ENCODE assay signal across 8 mouse cellular contexts in the genomic region with DNA sequence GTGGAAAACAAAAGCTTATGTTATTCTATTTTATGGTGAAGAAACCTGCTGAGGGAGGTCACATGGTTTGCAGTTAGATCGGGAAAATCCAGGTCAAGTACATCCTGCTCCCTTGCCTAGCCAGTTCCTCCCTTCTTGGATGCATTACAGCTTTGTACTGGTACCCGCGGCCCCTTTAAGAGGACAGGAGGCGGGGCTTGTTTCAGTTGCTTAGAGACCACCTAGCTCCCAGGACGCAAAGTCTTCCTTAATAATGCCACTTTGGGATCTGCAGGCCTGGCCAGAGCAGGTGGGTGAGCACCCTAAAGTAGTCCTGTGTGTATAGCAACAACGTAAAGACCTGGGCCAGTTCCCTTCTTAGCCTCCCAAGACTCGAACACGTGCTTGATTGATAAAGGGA. TPM values are rescaled to one million over a fixed set of nuclear protein-coding genes. Genes with fewer than 3 reads are reported as not detected.
A peak's percentile ranks its signal among the peaks of the same experiment; 100 is the strongest.
DNase-seq lines count a peak whose midpoint lies in the region; ATAC-seq lines count a peak whose summit lies in the region.

Gene Rsph10b, plus strand, starts transcription at position 205 of the 400 bp plus-strand sequence.

- peaks cover 13% of the 10 kb centered on the region for H3K36me3 ChIP-seq in intestine, embryonic 16.5 days (ENCODE audit: control insufficient read depth, insufficient read depth, low read length)
- peaks cover 41% of the 10 kb centered on the region for H3K36me3 ChIP-seq in neural tube, embryonic 15.5 days

- peak within 1 kb of the TSS; percentile 29 for H3K27ac ChIP-seq in intestine, embryonic 16.5 days (ENCODE audit: low read length)
- no peak within 1 kb of the TSS for H3K27ac ChIP-seq in neural tube, embryonic 15.5 days (replicated peaks)

- no peaks in the 10 kb centered on the region for H3K9me3 ChIP-seq in intestine, embryonic 16.5 days (ENCODE audit: control insufficient read depth, low read length)
- no peaks in the 10 kb centered on the region for H3K9me3 ChIP-seq in neural tube, embryonic 15.5 days (replicated peaks)

- no peak within 1 kb of the TSS for H3K9ac ChIP-seq in intestine, embryonic 16.5 days (ENCODE audit: low read depth, low read length)
- H3K9ac ChIP-seq in neural tube, embryonic 15.5 days (replicated peaks): no peak within 1 kb of the TSS

- peaks cover 7% of the 10 kb centered on the region; the same call in 1 of the 2 replicates for H3K4me1 ChIP-seq in intestine, embryonic 16.5 days (ENCODE audit: control insufficient read depth, insufficient read depth, low read length)
- H3K4me1 ChIP-seq in neural tube, embryonic 15.5 days: no peaks in the 10 kb centered on the region

- H3K4me2 ChIP-seq in intestine, embryonic 16.5 days (ENCODE audit: low read depth, low read length): no peak within 1 kb of the TSS
- peak within 1 kb of the TSS; percentile 19 for H3K4me2 ChIP-seq in neural tube, embryonic 15.5 days

- DNase-seq in kidney, postnatal 4 days: peak; percentile 42 to 44
- no peak for DNase-seq in kidney, adult 9 months
- DNase-seq in embryo, embryonic 10.5 days (ENCODE audit: low spot score): peak; percentile 54
- DNase-seq in gastrocnemius, postnatal 14 days: no peak
- no peak for DNase-seq in heart, adult 8-10 months (ENCODE audit: low spot score)

- no peak within 1 kb of the TSS for H3K4me3 ChIP-seq in intestine, embryonic 16.5 days (ENCODE audit: low read length)
- H3K4me3 ChIP-seq in neural tube, embryonic 15.5 days (replicated peaks): peak within 1 kb of the TSS; percentile 11; the same call in 1 of the 2 replicates

- H3K27me3 ChIP-seq in intestine, embryonic 16.5 days (replicated peaks; ENCODE audit: control insufficient read depth, insufficient read depth, low read length): no peaks in the 10 kb centered on the region
- H3K27me3 ChIP-seq in neural tube, embryonic 15.5 days (replicated peaks): no peaks in the 10 kb centered on the region

- whole genome bisulfite sequencing in intestine, embryonic 16.5 days: 19% methylated on average over 8 of the region's 8 CpGs
- WGBS in neural tube, embryonic 15.5 days: 18% methylated on average over 8 of the region's 8 CpGs

- peak; percentile 27 for ATAC-seq in intestine, embryonic 16.5 days
- ATAC-seq in neural tube, embryonic 15.5 days (ENCODE audit: low FRiP score): no peak
- ATAC-seq in inflammation-experienced regulatory T-cells, adult 6 months: no peak

- intact Hi-C loops in gastrocnemius, postnatal 14 days (cut with DNase I; ENCODE audit: low total_unique reads): no loop called here

RNA-seq across cellular contexts. Expression of gene Rsph10b, which starts in this region (rescaled TPM):
- polyA plus RNA-seq in intestine, embryonic 16.5 days (2015; fragmentation: Nextera tagmentation; extraction: Ambion mirVana): 0.22 and 0.87 TPM in 2 replicates
- 3.3 and 5.7 TPM in 2 replicates for polyA plus RNA-seq in neural tube, embryonic 15.5 days (2015; fragmentation: Nextera tagmentation; extraction: Ambion mirVana)
- total RNA-seq in gastrocnemius, postnatal 14 days (2021): under 1 TPM; 0.25 to 0.84 TPM
- total RNA-seq in heart, adult 8-10 months (2022): under 1 TPM; 0.13 to 0.37 (median 0.25) TPM
- polyA plus RNA-seq in inflammation-experienced regulatory T-cells, adult 6 months (2017; shearing (Covaris generic)): under 1 TPM in 2 of 3 experiments, not detected in 1; 0.87 to 0.97 TPM

Comparison
In these comparisons a context has a peak if more than half of its experiments do, and no peak if none do; other contexts are left out.
1. DNase-seq: peak in kidney, postnatal 4 days (2 of 2) and embryo, embryonic 10.5 days (single experiment); none in kidney, adult 9 months (single experiment), gastrocnemius, postnatal 14 days (single experiment) and heart, adult 8-10 months (single experiment).
2. Peak in ATAC-seq and H3K27ac ChIP-seq in intestine, embryonic 16.5 days; RNA of the gene not detected or under 1 TPM.